Mouse (Mus musculus) heart, embryonic 14.5 days (tissue): ENCODE data around the gene Crebbp. TPM values are rescaled to one million over a fixed set of nuclear protein-coding genes. Genes with fewer than 3 reads are reported as not detected.

Source experiments
- ATAC-seq: fragments of 200-750 bp; cut with Nextera tagmentation; 2 replicates; pipeline ENCODE4 v1.8.0; 2017; ENCODE audit warnings: low read depth, moderate TSS enrichment; ENCODE audit not compliant: insufficient number of reproducible peaks, insufficient read depth, low FRiP score
- H3K27ac ChIP-seq, 2 experiments: fragments of 200-500 bp in 1 of 2; fragments of 300-500 bp in 1 of 2; sonication (generic) in 1 of 2; replicated peaks in 1 of 2; 2 replicates each; pipeline ENCODE4 v1.5.1; 2012 to 2014; ENCODE audit warnings: low read depth in 2 of 2, low read length in 2 of 2, control low read depth in 1 of 2, mild to moderate bottlenecking in 1 of 2, mixed read lengths in 1 of 2; ENCODE audit not compliant: control insufficient read depth in 1 of 2, insufficient read depth in 1 of 2
- H3K27me3 ChIP-seq: fragments of 300-500 bp; sonication (generic); 2 replicates; pipeline ENCODE4 v1.6.1; 2014; ENCODE audit warnings: mild to moderate bottlenecking, low read length, control low read depth; ENCODE audit not compliant: control insufficient read depth, insufficient read depth
- H3K36me3 ChIP-seq: fragments of 300-500 bp; sonication (generic); 2 replicates; pipeline ENCODE4 v1.6.1; 2014; ENCODE audit warnings: mild to moderate bottlenecking, control low read depth, low read length, mixed read lengths; ENCODE audit not compliant: control insufficient read depth, insufficient read depth
- H3K4me1 ChIP-seq, 2 experiments: fragments of 200-500 bp in 1 of 2; fragments of 300-500 bp in 1 of 2; sonication (generic) in 1 of 2; 2 replicates each; pipeline ENCODE4 v1.6.1; 2012 to 2014; ENCODE audit warnings: low read length in 2 of 2, control low read depth in 1 of 2, mixed read lengths in 1 of 2; ENCODE audit not compliant: control insufficient read depth in 2 of 2, insufficient read depth in 2 of 2
- H3K4me2 ChIP-seq: fragments of 300-500 bp; sonication (generic); 2 replicates; pipeline ENCODE4 v1.6.1; 2014; ENCODE audit warnings: mild to moderate bottlenecking, low read length
- H3K4me3 ChIP-seq, 2 experiments: fragments of 200-500 bp in 1 of 2; fragments of 300-500 bp in 1 of 2; sonication (generic) in 1 of 2; 2 replicates each; pipeline ENCODE4 v1.5.1; 2012 to 2014; ENCODE audit warnings: low read length in 2 of 2, mild to moderate bottlenecking in 2 of 2, control low read depth in 1 of 2, low read depth in 1 of 2, moderate library complexity in 1 of 2; ENCODE audit not compliant: control insufficient read depth in 1 of 2, insufficient read depth in 1 of 2
- H3K9ac ChIP-seq: fragments of 300-500 bp; sonication (generic); 2 replicates; pipeline ENCODE4 v1.6.1; 2014; ENCODE audit warnings: mild to moderate bottlenecking, low read length
- H3K9me3 ChIP-seq: fragments of 300-500 bp; sonication (generic); 2 replicates; pipeline ENCODE4 v1.6.1; 2016; ENCODE audit warnings: low read length, control low read depth; ENCODE audit not compliant: control insufficient read depth
- WGBS: fragments of 180-500 bp; shearing (Covaris S2); extraction: QIAGEN DNeasy Blood & Tissue Kit; methylation state at CpG from one replicate; pipeline ENCODE4 v1.1.7; 2014; 5-methylcytosine and 5-hydroxymethylcytosine counted together
- polyA plus RNA-seq: library from polyadenylated mRNA; unstranded; fragments of >200 nt; fragmentation: Nextera tagmentation; extraction: Ambion mirVana; gene quantifications from 2 replicates; pipeline ENCODE4 v1.2.1, GENCODE M21; 2014

Gene Crebbp
- polyA plus RNA-seq, 1 experiment from 2014 or later = 24.8 TPM

GRCm38 (mm10) chr16:4138541-4138940 lies 75.3 kb downstream of the Crebbp start:
- no peak overlapping the region for H3K9ac ChIP-seq
- no peak overlapping the region for H3K4me3 ChIP-seq
- H3K4me2 ChIP-seq = no peak overlapping the region
- no peaks in the 10 kb centered on the region for H3K4me1 ChIP-seq
- no peak for ATAC-seq
- peaks cover 35% of the 10 kb centered on the region for H3K36me3 ChIP-seq
- 65% methylated on average over 6 of the region's 6 CpGs for WGBS
- no peaks in the 10 kb centered on the region for H3K27me3 ChIP-seq
- no peak overlapping the region for H3K27ac ChIP-seq
- H3K9me3 ChIP-seq = no peaks in the 10 kb centered on the region

DNA sequence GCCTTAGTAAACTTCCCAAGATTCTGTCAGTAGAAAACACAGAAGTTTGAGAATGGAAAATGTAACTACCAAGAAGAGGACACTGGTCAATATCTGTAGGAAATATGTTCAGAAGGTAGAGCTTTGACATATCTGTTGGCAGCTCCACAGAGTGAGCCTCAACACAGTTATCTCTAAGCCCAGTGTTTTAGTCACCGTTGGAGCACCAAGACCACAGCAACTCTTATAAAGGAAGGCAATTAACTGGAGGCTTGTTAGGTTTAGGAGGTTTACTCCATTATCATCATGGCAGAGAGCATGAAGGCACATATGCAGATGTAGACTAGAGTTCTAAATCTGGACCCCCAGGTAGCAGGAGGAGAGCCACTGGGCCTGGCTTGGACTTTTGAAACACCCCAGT lies 80.0 kb downstream of the Crebbp start:
- no peaks in the 10 kb centered on the region for H3K27me3 ChIP-seq
- H3K36me3 ChIP-seq = peaks cover 40% of the 10 kb centered on the region
- H3K27ac ChIP-seq = no peak overlapping the region
- H3K9me3 ChIP-seq = no peaks in the 10 kb centered on the region
- no peak for ATAC-seq
- no peak overlapping the region for H3K4me3 ChIP-seq
- H3K9ac ChIP-seq = no peak overlapping the region
- H3K4me2 ChIP-seq = no peak overlapping the region
- WGBS = 81% methylated on average over 1 of the region's 1 CpGs
- no peaks in the 10 kb centered on the region for H3K4me1 ChIP-seq

DNA sequence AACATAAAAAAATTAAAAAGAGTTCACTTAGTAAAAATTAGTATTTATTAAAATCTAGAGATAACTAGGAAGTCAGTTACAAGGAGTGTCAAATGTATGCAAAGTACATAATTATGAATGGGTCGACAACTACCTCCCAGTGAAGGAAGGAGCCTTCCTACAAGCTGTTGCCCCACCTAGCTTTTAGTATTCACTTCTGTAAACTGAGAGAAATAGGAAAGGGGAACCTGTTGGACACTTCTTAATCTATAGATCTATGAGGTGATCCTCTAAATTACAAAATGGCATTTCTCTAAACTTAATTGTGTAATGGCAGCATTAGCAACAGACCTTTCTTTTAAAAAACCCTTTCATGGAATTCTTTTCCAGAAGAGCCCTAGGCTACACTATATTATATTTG lies 84.9 kb downstream of the Crebbp start:
- no peak for ATAC-seq
- WGBS = 87% methylated on average over 1 of the region's 1 CpGs
- Histone ChIP-seq H3K36me3 (peaks cover 53% of the 10 kb centered on the region), H3K4me3 (no peak overlapping the region), H3K9me3 (no peaks in the 10 kb centered on the region), H3K27ac (no peak overlapping the region), H3K4me2 (no peak overlapping the region), H3K9ac (no peak overlapping the region), H3K4me1 (no peaks in the 10 kb centered on the region), H3K27me3 (no peaks in the 10 kb centered on the region)

DNA sequence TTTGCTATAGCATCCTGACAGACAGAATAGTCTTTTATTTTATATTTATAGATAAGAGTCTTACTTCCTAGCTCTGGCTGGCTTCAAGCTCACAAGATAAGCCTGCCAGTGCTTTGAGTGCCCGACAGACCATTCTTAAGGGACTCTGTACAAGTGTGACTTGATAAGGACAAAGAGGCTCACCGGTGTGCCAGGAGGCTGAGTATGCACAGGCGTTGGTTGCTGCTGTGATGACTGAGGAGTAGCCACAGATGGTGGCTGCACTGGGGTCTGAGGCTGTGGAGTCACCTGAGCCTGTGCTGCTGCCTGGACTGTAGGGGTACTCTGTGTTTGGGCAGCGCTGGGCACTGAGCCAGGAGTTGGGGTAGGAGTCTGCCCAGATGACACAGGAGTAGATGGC lies 96.7 kb downstream of the Crebbp start:
- Histone ChIP-seq H3K4me2 (no peak overlapping the region), H3K27ac (peak overlapping the region; percentile 15 to 61; a peak in 3 of 4 replicates), H3K36me3 (peaks cover 96% of the 10 kb centered on the region), H3K4me3 (no peak overlapping the region), H3K9ac (no peak overlapping the region), H3K27me3 (no peaks in the 10 kb centered on the region), H3K9me3 (no peaks in the 10 kb centered on the region), H3K4me1 (peaks cover 5% of the 10 kb centered on the region in 2 experiments; a peak in 3 of 4 replicates)
- ATAC-seq = peak; percentile 82
- WGBS = 23% methylated on average over 4 of the region's 4 CpGs

GRCm38 (mm10) chr16:4100374-4100773 lies 113.4 kb downstream of the Crebbp start:
- Histone ChIP-seq H3K9me3 (no peaks in the 10 kb centered on the region), H3K4me3 (no peak overlapping the region), H3K4me2 (no peak overlapping the region), H3K27me3 (no peaks in the 10 kb centered on the region), H3K4me1 (no peaks in the 10 kb centered on the region), H3K27ac (no peak overlapping the region), H3K36me3 (peaks cover 78% of the 10 kb centered on the region), H3K9ac (no peak overlapping the region)
- no peak for ATAC-seq
- WGBS = 97% methylated on average over 2 of the region's 2 CpGs

GRCm38 (mm10) chr16:4097521-4097920 lies 116.3 kb downstream of the Crebbp start:
- Histone ChIP-seq H3K9me3 (no peaks in the 10 kb centered on the region), H3K27ac (no peak overlapping the region), H3K4me3 (no peak overlapping the region), H3K36me3 (peaks cover 90% of the 10 kb centered on the region), H3K9ac (no peak overlapping the region), H3K4me2 (no peak overlapping the region), H3K4me1 (no peaks in the 10 kb centered on the region), H3K27me3 (no peaks in the 10 kb centered on the region)
- 96% methylated on average over 1 of the region's 1 CpGs for WGBS
- no peak for ATAC-seq

DNA sequence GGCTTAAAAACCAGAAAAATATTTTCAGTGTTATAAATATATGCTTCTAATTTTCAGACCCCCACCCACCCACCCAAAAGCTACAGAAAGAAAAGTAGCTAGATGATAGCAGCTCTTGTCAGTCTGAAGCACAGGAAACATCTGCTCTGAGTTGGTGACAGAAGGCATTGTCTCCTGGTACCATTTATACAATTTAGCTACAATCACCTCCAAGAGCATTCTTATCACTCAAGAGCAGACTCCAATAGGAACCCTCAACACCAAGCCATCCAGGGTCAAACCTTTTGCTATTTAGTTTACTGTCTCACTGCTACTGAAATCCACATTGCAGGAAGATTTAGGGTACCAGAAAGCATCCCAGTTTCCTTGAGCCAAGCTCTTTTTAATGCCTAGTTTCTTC lies 116.9 kb downstream of the Crebbp start:
- H3K36me3 ChIP-seq = peaks cover 96% of the 10 kb centered on the region
- no peaks in the 10 kb centered on the region for H3K27me3 ChIP-seq
- H3K4me1 ChIP-seq = no peaks in the 10 kb centered on the region

GRCm38 (mm10) chr16:4096141-4096540 lies 117.7 kb downstream of the Crebbp start:
- Histone ChIP-seq H3K27me3 (no peaks in the 10 kb centered on the region), H3K9ac (no peak overlapping the region), H3K4me1 (no peaks in the 10 kb centered on the region), H3K36me3 (peaks cover 97% of the 10 kb centered on the region), H3K4me3 (no peak overlapping the region), H3K4me2 (no peak overlapping the region), H3K27ac (no peak overlapping the region), H3K9me3 (no peaks in the 10 kb centered on the region)
- 88% methylated on average over 3 of the region's 3 CpGs for WGBS
- no peak for ATAC-seq

More for the DNA sequence above, 116.9 kb downstream of the Crebbp start:
- Histone ChIP-seq H3K27ac (no peak overlapping the region), H3K4me2 (no peak overlapping the region), H3K9me3 (no peaks in the 10 kb centered on the region), H3K9ac (no peak overlapping the region), H3K4me3 (no peak overlapping the region)
- ATAC-seq = no peak
